Mouse (Mus musculus): ENCODE measurements around the gene Dgkb. TPM values are rescaled to one million over a fixed set of nuclear protein-coding genes. Genes with fewer than 3 reads are reported as not detected.
A peak's percentile ranks its signal among the peaks of the same experiment; 100 is the strongest.

The Dgkb gene
- total RNA-seq, 2 experiments from 2014 or later: 1.3 TPM

- DNase-seq: no peak
- intact Hi-C loops (cut with DNase I): no loop called here
Observed at GRCm38 (mm10) chr12:38586368-38586865, 768.9 kb downstream of the Dgkb start.

DNA sequence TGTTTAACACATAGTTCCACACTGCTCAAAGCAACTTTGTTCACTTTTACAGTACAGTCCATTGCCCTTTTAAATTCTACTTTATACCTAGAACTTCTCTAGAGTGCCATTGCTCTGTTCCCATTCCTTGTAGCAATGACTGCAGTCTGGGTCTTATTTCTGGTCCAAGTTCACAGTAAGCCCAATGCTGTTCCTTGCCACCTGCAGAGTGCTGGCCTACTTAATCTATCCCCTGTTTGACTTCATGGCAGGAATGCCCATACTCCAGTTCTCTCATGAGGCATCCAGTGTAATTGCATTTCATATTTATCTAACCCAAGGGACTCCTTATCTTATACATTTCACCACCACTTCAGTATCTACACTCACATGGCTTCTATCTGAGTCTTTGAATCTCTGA is 772.4 kb downstream of the Dgkb start:
- DNase-seq: no peak
- intact Hi-C loops (cut with DNase I): no loop called here

GRCm38 (mm10) chr12:38593653-38594052 is 776.1 kb downstream of the Dgkb start:
- DNase-seq: no peak
- intact Hi-C loops (cut with DNase I): loop anchor here (2.0 kb wide), 1 partner anchor 185 kb away; the partner anchor contains the start of gene Etv1

GRCm38 (mm10) chr12:38594055-38594454 is 776.5 kb downstream of the Dgkb start:
- intact Hi-C loops (cut with DNase I): no loop called here
- peak; percentile 59 to 69 for DNase-seq

DNA sequence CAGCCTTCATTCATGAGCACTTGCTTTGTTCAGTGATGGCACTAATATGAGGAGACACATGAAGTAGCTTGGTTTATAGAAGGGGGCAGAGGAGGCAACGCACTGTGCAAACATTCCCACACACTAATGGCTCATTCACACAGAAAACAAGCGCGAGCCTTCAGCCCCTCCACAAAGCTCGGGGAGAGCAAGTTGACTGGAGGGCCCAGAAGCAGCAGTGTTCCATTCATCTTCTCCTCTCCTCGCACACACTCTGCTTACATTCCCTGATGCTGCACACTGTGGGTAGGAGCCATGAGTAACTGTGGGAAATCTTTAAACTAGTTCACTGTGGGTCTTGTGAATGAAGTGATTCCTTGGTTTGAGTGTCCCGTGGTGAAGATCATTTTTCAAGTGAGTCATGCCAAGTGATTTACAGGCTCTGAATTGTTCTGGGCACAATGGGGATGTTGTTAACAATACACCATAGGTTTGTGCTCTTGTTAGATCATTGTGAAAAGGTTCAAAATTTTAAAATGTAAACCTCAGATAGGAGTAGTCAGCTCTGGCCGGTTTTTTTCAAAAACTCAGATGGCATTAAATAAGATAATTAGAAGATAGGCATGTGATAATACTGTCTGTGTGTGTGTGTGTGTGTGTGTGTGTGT is 779.0 kb downstream of the Dgkb start:
- DNase-seq: no peak
- intact Hi-C loops (cut with DNase I): no loop called here

- DNase-seq: no peak
- intact Hi-C loops (cut with DNase I): no loop called here
Observed at GRCm38 (mm10) chr12:38598096-38598495, 780.6 kb downstream of the Dgkb start.

DNA sequence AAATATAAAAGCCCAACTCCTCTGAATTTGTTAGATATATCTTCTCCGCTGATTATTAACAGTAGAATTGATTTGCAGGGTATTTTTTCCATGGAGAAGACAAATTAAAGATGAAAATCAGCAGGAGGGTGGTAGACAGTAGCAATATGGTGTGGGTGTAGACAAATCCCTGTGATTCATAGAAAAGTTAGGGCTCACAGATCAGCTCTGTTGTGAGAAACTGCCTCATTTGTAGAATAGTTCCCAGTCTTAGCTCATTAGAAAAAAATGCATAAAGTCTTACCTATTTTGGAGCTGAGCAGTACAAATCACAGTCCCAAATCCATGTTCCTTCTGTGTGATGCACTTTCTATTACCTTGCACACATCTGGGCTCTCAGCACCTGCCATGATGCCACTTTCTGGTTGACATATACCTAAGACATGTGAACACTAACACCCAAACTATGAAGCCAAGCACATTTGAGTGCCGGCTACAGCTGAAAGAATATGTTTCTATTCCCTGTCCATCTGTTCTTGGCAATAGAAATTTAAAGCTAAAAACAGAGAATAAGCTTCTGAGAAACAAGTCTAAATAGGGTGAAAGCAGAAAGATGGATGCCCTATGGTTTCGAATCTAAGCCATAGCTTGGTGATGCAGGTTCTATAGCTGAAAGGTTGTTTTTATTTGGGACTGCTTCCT is 782.8 kb downstream of the Dgkb start:
- no peak for DNase-seq
- intact Hi-C loops (cut with DNase I): no loop called here

- intact Hi-C loops (cut with DNase I): no loop called here
- DNase-seq: no peak
Observed at GRCm38 (mm10) chr12:38608104-38608503, 790.6 kb downstream of the Dgkb start.

GRCm38 (mm10) chr12:38668265-38668664 is 850.7 kb downstream of the Dgkb start:
- intact Hi-C loops (cut with DNase I): no loop called here

More at GRCm38 (mm10) chr12:38668265-38668664, 850.7 kb downstream of the Dgkb start:
- DNase-seq: no peak

Data from heart, postnatal 10 days (tissue).